Mouse (Mus musculus) stomach, postnatal 0 days (tissue): ENCODE measurements around the gene Gpr108.

ENCODE experiments used
- CTCF ChIP-seq: IDR thresholded peaks from 2 replicates; pipeline ENCODE4 v1.5.1; 2016; ENCODE audit warnings: antibody characterized with exemption, low read depth, mild to moderate bottlenecking, moderate library complexity
- EP300 ChIP-seq: optimal IDR thresholded peaks from 2 replicates; pipeline ENCODE3; 2016; ENCODE audit warnings: antibody characterized with exemption

DNA sequence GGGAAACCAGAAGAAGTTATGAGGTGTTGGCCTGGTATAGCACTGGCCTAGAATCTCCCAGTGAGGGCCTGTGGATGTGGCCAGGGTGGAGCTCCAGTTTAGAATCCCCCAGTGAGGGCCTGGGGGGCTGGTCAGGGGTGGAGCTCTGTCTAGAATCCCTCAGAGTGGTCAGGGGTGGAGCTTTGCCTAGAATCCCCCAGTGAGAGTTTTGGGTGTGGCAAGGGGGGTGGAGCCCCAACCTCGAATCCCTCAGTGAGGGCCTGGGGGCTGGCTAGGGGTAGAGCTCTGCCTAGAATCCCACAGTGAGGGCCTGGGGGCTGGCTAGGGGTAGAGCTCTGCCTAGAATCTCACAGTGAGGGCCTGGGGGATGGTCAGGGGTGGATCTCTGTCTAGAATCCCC lies 13.6 kb upstream of the Gpr108 start:
- TF ChIP-seq CTCF (no peak), EP300 (no peak)
